Mouse (Mus musculus) lung, embryonic 14.5 days (tissue): ENCODE measurements at regions not wholly inside any gene's neighbourhood (a gene's known extent, or its start where the extent isn't known, plus 50 kb on each side); places are given as distances from the start of the nearest gene placed in this dataset.

Source experiments
- ATAC-seq: fragments of 200-750 bp; cut with Nextera tagmentation; 2 replicates; pipeline ENCODE4 v1.8.0; 2017; ENCODE audit warnings: mild to moderate bottlenecking, moderate TSS enrichment, moderate library complexity; ENCODE audit not compliant: insufficient read depth
- DNase-seq: peaks from one replicate; pipeline ENCODE4 v3.0.0-alpha.2; 2015
- H3K27ac ChIP-seq: fragments of 300-500 bp; sonication (generic); 2 replicates; pipeline ENCODE4 v1.5.1; 2014; ENCODE audit warnings: low read depth, mild to moderate bottlenecking, moderate library complexity
- H3K27me3 ChIP-seq: fragments of 300-500 bp; sonication (generic); 2 replicates; pipeline ENCODE4 v1.6.1; 2014; ENCODE audit warnings: low read length, control low read depth; ENCODE audit not compliant: insufficient read depth
- H3K36me3 ChIP-seq: fragments of 300-500 bp; sonication (generic); 2 replicates; pipeline ENCODE4 v1.6.1; 2014; ENCODE audit warnings: control low read depth; ENCODE audit not compliant: insufficient read depth
- H3K4me1 ChIP-seq: fragments of 300-500 bp; sonication (generic); 2 replicates; pipeline ENCODE4 v1.6.1; 2014; ENCODE audit warnings: antibody characterized with exemption, control low read depth; ENCODE audit not compliant: insufficient read depth
- H3K4me2 ChIP-seq: fragments of 300-500 bp; sonication (generic); 2 replicates; pipeline ENCODE4 v1.6.1; 2014; ENCODE audit warnings: mild to moderate bottlenecking
- H3K4me3 ChIP-seq: fragments of 300-500 bp; sonication (generic); 2 replicates; pipeline ENCODE4 v1.5.1; 2014; ENCODE audit warnings: low read depth, low read length
- H3K9ac ChIP-seq: fragments of 300-500 bp; sonication (generic); 2 replicates; pipeline ENCODE4 v1.6.1; 2014
- H3K9me3 ChIP-seq: fragments of 300-500 bp; sonication (generic); 2 replicates; pipeline ENCODE4 v1.6.1; 2016; ENCODE audit warnings: low read depth, low read length, control low read depth
- CTCF ChIP-seq: IDR thresholded peaks from 2 replicates; pipeline ENCODE4 v1.5.1; 2016; ENCODE audit warnings: antibody characterized with exemption, low read depth
- WGBS: fragments of 180-500 bp; shearing (Covaris S2); extraction: QIAGEN DNeasy Blood & Tissue Kit; methylation state at CpG from one replicate; pipeline ENCODE4 v1.1.7; 2014; 5-methylcytosine and 5-hydroxymethylcytosine counted together

DNA sequence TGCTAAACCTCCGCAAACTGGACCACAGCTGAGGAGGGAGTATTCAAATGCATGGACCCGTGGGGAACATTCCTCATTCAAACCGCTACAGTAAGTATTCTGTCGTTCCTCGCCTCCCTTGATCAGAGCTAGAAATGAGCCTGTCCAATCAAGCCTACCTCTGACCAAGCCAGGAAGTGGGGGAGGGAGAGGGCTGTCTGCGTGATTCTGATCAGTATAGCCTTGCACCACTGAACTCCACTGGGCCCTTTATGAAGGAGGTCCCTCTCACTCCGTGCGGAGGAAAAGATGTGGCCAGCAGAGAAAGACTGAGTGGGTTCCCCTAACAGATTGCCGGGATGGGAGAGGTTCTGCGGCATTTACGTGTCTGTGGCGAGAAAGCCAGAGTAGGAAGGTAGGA, 257.4 kb upstream of the Kazn start:
- no peak for TF ChIP-seq CTCF
- H3K27ac ChIP-seq = no peak overlapping the region
- no peaks in the 10 kb centered on the region for H3K9me3 ChIP-seq
- H3K36me3 ChIP-seq = no peaks in the 10 kb centered on the region
- 45% methylated on average over 12 of the region's 12 CpGs for WGBS
- H3K27me3 ChIP-seq = no peaks in the 10 kb centered on the region
- H3K4me3 ChIP-seq = no peak overlapping the region
- no peak overlapping the region for H3K9ac ChIP-seq
- DNase-seq = no peak
- no peak for ATAC-seq
- no peak overlapping the region for H3K4me2 ChIP-seq
- peaks cover 3% of the 10 kb centered on the region; the same call in 1 of the 2 replicates for H3K4me1 ChIP-seq

DNA sequence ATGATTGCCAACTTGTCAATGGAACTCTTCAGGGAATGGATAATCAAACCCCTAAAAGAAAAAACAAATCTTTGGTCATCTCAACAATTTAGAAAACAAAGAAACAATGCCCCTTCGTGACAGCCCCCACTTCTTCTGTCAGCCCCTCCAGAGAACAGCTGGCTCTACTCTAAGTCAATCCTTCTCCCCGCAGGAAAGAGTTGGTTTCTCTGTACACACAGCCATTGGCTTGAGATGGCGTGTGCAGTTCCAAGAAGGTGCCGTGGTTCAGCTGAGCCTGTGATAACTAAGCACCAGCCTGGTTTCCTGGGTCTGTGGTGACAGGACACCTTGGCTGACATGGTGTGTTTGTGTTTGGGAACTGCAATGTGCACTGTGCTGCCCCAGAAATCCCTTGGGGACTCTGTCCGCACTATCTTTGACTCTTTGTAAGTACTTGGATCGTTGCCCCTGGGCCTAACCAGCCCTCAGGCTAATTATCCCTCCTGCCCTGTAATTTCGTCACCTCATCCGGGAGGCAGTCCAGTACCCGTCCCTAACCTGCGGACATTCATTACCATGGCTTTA, 253.8 kb upstream of the Kazn start:
- peak; percentile 77 for ATAC-seq
- 40% methylated on average over 10 of the region's 10 CpGs for WGBS
- Histone ChIP-seq H3K27ac (no peak overlapping the region), H3K4me3 (no peak overlapping the region), H3K36me3 (no peaks in the 10 kb centered on the region), H3K4me2 (no peak overlapping the region), H3K4me1 (peaks cover 3% of the 10 kb centered on the region; the same call in 1 of the 2 replicates), H3K9ac (no peak overlapping the region), H3K27me3 (no peaks in the 10 kb centered on the region), H3K9me3 (no peaks in the 10 kb centered on the region)
- TF ChIP-seq CTCF = no peak
- peak; percentile 63 for DNase-seq

DNA sequence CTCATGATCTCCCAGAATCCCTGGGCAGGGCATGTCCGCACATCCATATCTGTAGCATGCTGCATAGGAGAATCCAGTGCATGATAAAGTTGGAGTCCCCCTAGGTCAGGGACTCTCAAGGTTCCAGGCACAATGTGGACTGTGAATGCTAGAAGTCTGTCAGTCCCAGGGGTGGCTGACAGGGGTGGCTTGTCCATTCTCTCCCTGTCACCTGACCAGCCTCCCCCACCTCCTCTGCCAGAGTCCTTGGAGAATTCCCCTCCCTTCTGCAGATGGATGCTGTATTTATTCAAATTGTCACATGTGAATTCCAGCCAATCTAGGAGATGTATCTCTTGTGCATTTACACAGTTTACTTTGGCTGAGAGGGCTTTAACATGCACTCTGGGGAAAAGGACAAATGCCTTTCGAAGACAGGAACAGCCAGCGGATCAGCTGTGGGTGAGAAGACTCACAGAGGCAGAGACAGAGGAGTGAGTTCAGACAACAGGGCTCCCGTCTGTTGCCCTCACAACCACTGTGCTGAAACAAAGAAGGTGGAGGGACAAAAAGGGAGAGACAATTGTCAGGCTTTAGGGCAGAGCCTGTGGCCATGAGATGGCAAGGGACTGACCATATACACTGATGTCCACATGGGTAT, 246.7 kb upstream of the Kazn start:
- Histone ChIP-seq H3K4me1 (0 out of 2 replicates have a peak, but pooled peaks cover 4% of the 10 kb centered on the region), H3K9me3 (no peaks in the 10 kb centered on the region), H3K9ac (no peak overlapping the region), H3K4me3 (no peak overlapping the region), H3K27me3 (no peaks in the 10 kb centered on the region), H3K36me3 (no peaks in the 10 kb centered on the region), H3K27ac (no peak overlapping the region; the same call in 1 of the 2 replicates), H3K4me2 (no peak overlapping the region)
- WGBS = 35% methylated on average over 4 of the region's 4 CpGs
- ATAC-seq = peak; percentile 47; the same call in 1 of the 2 replicates
- TF ChIP-seq CTCF = no peak
- peak; percentile 27 for DNase-seq

DNA sequence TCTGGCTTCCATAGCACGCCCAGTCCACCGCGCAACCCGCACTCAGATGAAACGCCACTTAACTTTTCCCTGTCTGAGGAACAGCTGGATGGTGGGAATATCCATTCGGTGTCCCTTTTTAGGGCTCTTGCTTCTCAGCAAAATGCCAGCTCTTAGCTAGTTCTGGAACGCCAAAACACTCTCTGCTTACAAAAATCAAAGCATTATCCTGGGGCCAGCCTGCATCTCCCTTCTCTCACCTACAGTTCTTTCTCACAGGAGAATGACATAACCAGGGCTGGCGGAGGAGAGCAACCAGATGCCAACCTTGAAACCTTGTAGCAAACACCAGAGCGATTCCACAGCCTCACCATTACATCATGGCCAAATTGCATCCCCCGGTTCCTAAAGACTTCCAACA, 236.4 kb upstream of the Kazn start:
- H3K27me3 ChIP-seq = 0 out of 2 replicates have a peak, but pooled peaks cover 5% of the 10 kb centered on the region
- no peaks in the 10 kb centered on the region for H3K9me3 ChIP-seq
- no peaks in the 10 kb centered on the region for H3K36me3 ChIP-seq
- no peak overlapping the region for H3K4me3 ChIP-seq
- 72% methylated on average over 10 of the region's 10 CpGs for WGBS
- H3K4me2 ChIP-seq = peak overlapping the region; percentile 32
- no peak for ATAC-seq
- no peak for TF ChIP-seq CTCF
- no peak for DNase-seq
- peaks cover 6% of the 10 kb centered on the region; the same call in 1 of the 2 replicates for H3K4me1 ChIP-seq
- H3K27ac ChIP-seq = no peak overlapping the region
- no peak overlapping the region for H3K9ac ChIP-seq

DNA sequence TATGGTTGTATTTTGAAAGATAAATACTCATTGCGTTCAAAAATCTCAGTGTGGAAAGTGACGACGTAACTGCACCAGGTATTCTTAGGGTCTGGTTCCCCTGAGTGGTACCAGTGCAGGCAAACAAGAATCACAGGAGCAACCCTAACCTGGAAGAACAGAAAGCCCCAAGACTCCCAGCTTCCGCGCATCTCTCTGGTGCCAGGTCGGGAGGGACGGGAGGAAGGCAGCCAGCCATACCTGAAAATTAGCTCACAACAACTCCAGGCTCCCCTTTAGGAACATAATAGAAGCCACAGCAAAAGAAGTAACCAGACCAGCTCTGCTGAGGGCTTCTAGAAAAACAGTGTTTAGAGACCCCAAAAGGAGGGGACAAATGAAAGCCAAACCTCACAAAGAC, 235.4 kb upstream of the Kazn start:
- H3K4me2 ChIP-seq = no peak overlapping the region
- 0 out of 2 replicates have a peak, but pooled peaks cover 5% of the 10 kb centered on the region for H3K27me3 ChIP-seq
- H3K9ac ChIP-seq = no peak overlapping the region
- DNase-seq (no peak), ATAC-seq (no peak)
- H3K27ac ChIP-seq = no peak overlapping the region
- peaks cover 6% of the 10 kb centered on the region; the same call in 1 of the 2 replicates for H3K4me1 ChIP-seq
- H3K4me3 ChIP-seq = no peak overlapping the region
- no peak for TF ChIP-seq CTCF
- 78% methylated on average over 7 of the region's 7 CpGs for WGBS
- H3K36me3 ChIP-seq = no peaks in the 10 kb centered on the region
- no peaks in the 10 kb centered on the region for H3K9me3 ChIP-seq

DNA sequence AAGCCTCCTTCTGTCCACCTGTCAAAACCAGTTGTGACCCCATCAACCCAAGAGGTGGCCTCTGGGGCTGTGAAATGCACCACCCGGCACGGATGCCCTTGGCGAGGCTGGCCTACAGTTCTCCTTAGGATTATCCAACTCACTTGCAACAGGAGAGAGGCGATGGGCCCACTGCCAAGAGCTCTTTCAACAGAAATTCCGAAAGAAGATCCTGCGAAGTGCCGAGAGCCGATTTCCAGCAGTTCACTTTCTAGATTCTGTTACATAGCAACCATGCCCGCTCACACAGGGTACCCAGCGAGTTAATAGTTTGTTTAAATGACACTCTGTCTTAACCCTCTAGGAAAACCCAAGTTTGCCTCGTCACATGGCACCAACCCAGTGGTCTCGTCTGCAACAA, 234.8 kb upstream of the Kazn start:
- H3K4me1 ChIP-seq = peaks cover 6% of the 10 kb centered on the region; the same call in 1 of the 2 replicates
- 0 out of 2 replicates have a peak, but pooled peaks cover 5% of the 10 kb centered on the region for H3K27me3 ChIP-seq
- H3K4me3 ChIP-seq = no peak overlapping the region
- no peaks in the 10 kb centered on the region for H3K36me3 ChIP-seq
- WGBS = 32% methylated on average over 12 of the region's 12 CpGs
- TF ChIP-seq CTCF = no peak
- H3K4me2 ChIP-seq = peak overlapping the region; percentile 20; the same call in 1 of the 2 replicates
- peak; percentile 62; the same call in 1 of the 2 replicates for ATAC-seq
- no peak overlapping the region for H3K9ac ChIP-seq
- H3K9me3 ChIP-seq = no peaks in the 10 kb centered on the region
- DNase-seq = peak; percentile 86
- H3K27ac ChIP-seq = no peak overlapping the region

DNA sequence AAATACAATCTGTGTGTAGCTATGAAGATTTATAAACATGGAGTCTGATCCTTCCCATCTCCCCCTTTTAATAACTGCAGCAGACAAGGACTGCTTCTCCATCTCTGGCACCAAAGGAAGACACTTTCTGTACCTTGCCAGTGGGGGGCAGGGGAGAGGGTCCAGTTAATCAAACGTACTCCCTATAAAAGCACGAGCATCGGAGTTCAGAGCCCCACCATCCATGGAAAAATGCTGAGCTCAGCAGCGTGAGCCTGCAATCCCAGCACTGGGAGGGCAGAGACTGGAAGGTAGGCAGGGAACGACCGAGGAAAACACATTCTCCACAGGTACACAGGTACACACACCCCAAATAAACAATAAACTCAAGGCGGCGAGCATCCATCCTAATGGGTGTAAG, 234.1 kb upstream of the Kazn start:
- no peak for DNase-seq
- H3K27ac ChIP-seq = no peak overlapping the region
- no peak overlapping the region for H3K4me3 ChIP-seq
- 72% methylated on average over 8 of the region's 8 CpGs for WGBS
- H3K4me2 ChIP-seq = no peak overlapping the region
- H3K9me3 ChIP-seq = no peaks in the 10 kb centered on the region
- no peak for TF ChIP-seq CTCF
- 0 out of 2 replicates have a peak, but pooled peaks cover 5% of the 10 kb centered on the region for H3K27me3 ChIP-seq
- no peak for ATAC-seq
- H3K36me3 ChIP-seq = no peaks in the 10 kb centered on the region
- H3K9ac ChIP-seq = no peak overlapping the region
- H3K4me1 ChIP-seq = peaks cover 6% of the 10 kb centered on the region; the same call in 1 of the 2 replicates
